Mouse (Mus musculus) frontal cortex, adult 2 months (tissue): ENCODE results near the gene Ptprg. TPM values are rescaled to one million over a fixed set of nuclear protein-coding genes. Genes with fewer than 3 reads are reported as not detected.

Experiments used
- DNase-seq, 2 experiments: peaks; one replicate each; pipeline ENCODE4 v3.0.0; 2022; ENCODE audit warnings: low spot score in 1 of 2; ENCODE audit errors: extremely low spot score in 1 of 2
- polyA plus RNA-seq: library from polyadenylated mRNA; depleted of rRNA; stranded (reverse); fragments of >200 nt; gene quantifications from 2 replicates; pipeline ENCODE4 v1.2.3, GENCODE M21; 2012

The Ptprg gene
- polyA plus RNA-seq, 1 experiment = 37.9 TPM

DNA sequence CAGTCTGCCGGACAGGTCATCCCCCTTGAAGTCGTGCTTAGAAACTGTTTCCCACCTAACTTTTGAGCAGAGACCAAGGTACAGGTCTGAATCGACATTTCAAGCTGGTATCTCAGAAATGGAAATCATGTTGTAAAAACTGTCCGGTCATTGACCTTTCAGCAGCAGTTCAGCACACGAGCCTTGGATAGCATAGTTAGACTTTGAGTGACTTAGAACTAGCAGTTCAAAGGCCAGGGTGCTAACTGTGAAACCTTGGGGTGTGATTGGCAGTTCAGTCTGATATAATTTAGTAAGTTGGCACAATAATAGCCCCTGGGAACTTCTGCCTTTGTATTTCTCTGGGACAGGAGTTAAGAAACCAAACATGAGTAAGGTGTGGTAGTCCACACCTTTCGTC, 312.5 kb downstream of the Ptprg start:
- DNase-seq = no peak

DNA sequence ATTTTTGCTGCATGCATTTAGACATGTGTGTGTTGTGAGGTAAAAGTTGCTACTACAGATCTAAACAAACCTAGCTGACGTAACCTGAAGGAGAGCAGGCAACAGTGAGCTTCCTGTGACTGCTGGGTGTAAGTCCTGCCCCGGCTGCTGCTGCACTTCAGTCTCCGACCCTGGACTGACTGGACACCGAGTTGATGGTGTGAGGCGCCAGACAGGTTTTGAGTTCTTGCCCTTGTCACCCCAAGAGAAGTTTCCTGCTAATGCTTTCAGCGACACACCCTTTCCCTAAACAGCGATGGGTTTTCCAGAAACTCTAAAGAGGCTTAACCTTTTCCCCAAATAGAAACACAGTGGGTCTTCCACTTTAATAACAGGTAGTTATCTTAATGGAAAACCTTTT, 313.1 kb downstream of the Ptprg start:
- DNase-seq = no peak

DNA sequence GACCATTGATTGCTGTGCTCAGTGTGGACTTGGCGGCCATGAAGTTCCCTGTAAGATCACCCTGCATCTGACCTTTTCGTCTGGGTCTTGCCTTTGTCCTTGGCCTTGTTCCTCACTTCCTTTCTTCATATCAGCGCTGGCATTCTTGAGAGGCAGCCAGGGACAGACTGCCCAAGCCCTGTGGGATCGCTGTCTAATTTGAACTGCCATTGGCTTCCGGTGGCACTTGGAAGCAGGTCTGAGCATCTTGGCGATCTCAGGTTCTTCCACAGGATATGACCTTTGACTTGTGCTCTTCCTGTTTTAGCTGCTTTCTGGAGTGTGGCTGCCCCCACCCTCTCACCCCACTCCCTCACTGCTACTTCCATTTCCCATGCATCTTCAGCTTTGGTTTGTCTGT, 315.3 kb downstream of the Ptprg start:
- DNase-seq = no peak

DNA sequence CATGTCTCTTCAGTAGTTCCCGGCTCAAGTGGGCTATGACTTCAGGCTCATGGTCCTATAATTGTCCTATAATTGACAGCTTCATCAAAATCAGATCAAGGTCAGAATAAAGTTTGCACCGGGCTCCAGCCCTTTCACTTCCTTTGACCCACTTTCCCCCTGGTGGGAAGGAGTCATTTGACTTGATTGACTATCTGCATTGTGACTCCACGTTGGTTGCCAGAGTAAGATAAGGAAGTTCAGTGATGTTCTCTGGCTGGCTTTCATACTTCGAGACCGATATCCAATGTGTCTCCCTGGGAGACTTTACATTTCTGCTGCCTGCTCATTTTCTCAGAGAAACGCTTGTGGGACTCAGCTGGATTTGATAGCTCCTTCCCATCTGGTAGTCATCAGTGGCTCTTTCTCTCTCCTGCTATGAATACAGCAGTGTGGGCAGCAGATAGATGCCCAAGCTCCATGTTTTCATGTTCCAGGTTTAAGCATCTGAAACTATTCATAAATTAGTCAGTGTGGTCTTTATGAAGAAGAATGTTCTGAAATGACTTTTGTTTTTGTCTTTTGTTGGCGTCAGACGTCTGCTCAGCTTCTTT, 318.5 kb downstream of the Ptprg start:
- peak in 1 of 2 experiments; percentile 46 for DNase-seq

DNA sequence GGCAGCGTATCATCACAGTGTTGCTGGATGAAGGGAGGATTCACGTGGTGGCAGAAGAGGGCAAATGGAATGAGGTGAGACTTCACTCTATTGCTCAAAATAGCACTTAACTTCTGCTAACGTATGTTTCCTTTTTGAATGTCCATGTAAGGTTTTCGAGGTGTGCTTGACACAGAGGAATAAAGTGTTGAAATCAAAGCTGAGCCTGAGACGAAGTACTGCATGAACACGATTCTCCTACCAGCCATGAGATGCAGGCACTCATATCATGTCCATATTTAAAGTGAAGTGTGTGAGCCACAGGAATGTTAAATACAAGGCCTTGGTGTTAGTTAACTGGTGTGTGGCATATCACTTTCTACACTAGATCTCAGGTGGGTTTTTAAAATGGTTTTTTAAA, 320.9 kb downstream of the Ptprg start:
- no peak for DNase-seq

DNA sequence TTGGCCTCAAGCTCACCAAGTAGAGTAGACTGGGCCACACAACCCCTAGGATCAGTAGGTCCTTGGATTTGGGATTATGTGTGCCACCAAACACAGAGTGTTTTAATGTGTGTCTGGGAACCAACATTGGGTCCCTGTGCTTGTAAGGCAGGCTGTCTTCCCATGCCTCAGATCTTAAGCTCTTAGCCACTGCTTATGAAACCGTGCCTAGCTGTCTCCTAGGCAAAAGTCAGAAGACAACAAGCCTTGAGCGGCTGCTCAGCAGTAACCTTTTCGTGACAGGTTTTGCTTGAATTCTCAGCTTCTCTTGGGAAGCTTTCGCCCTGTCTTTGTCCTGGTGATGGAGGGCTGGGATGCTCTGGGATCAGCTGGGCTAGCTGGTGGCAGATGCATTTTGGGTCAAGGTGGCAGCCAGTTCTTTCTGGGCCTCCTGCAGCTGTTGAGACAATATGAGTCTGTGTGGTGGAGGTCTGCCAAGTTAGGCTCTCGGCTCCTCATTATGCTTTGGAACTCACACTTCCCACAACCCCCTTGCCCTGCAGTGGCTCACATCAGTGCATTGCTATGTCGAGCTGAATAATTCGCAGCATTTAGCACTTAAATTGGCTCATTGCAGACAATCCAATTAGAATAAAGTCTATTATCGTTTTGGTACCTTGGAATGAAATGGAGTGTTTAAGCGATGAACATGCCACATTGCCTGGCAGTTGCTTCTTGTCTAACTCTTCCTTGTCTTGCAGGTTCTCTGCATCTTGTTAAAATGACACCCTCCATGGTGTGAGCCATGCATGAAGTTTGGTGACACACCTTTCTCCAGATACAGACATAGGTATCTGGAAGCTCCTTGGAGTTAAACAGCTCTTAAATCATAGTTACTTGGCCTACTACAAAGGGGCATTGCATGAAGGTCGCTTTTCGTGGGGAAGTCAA, 321.9 kb downstream of the Ptprg start:
- peak; percentile 61 to 65 for DNase-seq

DNA sequence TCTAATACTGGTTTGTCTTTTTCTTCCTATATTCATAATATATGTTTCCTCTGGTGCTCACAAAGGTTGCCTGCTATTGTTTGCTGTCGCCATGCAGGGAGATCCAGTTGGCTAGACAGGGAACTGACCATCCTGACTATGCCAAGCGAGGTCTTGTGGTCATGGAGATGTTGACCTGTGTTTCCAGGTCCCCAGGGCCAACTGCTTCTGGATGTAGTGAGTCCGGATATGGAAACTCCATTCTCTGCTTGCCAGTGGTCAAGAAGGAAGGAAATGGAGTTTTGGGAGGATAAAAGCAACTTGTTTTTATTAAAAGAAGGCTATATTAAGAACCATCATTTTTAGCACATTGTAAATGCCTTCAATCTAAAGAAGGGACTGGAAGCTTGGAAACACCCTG, 327.8 kb downstream of the Ptprg start:
- no peak for DNase-seq

DNA sequence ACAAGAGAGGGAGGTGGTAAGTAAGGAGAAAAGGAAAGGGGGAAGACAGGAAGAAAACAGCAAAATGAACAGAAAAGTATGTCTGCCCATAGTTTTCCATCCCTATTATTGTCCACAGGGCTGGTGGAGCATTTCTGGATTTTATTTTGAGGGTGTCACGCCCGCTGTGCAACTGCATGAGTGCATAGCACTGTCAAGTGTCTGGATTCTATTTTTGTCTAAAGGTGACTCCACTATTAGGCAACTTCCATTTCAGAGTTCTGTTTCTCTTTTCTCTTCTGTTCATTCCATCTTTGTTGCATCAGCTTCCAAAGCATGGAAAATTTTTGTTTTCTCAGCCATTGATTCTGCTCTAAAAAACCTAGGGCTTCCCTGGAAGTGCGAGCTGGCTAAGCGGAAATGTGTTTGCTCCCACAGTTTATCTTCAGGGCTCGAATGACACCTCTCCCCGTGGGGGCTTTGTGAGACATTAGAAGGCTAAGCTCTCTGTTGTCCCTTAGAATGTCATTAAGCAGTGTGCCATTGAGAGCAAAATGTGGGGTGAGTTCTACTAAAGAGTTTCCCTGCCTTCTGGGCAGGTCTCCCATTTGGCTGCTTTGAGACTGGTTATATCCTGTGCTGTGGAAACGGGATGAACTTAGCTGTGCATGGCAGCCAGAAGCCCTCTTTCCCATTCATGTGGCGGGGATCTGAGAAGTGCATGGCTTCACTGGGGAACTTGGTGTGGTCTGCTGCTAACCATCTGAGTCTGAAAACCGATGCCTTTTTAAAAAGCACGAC, 330.0 kb downstream of the Ptprg start:
- DNase-seq = peak in 1 of 2 experiments; percentile 33

DNA sequence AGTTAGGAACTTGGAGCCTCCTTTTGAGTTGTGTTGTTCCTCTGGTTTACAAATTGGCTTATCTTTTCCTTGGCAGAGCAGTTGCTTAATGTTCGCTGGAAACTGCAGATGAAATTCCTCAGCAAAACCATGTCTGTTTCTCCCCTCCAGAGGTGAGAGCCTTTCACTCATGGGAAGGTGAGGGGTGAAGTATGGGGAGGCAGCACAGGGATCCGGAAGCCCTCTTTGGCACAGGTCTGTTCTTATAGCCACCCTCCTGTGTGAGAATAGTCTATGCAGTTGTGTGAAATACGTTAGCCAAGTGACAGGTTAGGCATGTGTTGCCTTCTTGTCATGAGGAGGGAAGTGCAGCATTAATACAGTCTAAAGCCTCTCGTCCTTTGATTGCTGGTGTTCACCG, 330.7 kb downstream of the Ptprg start:
- DNase-seq = no peak

DNA sequence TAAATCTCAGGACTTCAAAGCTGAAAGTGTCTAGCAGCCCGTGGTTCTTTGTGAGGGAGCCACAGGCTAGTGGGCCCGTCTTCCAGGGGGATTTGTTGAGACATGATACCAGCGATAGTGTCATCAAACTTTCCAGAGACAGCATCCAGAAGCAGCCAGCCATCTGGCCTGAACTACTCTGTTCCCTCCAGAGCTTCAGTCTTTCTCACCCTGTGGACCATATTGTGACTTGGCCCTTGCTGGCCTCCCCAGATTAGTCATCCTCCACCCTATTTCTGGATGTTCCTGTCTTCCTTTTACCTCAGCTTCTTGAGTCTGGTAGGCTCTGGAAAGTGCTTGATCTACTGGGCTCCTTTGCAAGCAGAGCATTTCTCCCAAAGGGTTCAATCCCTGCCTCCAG, 333.1 kb downstream of the Ptprg start:
- DNase-seq = peak in 1 of 2 experiments; percentile 25

DNA sequence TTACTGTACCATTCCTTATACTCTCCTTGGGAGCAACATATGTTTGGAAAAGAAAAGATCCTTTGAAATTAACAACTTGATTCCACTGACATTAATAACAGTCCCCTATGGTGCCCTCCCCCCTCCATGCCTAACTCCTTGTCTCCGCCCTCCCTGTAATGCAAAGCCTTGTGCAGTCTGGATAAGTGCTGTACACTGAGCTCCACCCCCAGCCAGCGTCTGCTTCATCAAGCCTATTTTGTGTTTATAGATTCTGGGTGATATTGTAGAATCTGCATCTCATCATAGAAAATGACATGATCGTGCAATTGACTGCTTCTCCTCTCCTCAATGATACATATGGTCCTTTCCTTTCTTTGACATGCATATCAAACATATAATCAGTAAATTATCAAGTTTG, 337.6 kb downstream of the Ptprg start:
- no peak for DNase-seq

DNA sequence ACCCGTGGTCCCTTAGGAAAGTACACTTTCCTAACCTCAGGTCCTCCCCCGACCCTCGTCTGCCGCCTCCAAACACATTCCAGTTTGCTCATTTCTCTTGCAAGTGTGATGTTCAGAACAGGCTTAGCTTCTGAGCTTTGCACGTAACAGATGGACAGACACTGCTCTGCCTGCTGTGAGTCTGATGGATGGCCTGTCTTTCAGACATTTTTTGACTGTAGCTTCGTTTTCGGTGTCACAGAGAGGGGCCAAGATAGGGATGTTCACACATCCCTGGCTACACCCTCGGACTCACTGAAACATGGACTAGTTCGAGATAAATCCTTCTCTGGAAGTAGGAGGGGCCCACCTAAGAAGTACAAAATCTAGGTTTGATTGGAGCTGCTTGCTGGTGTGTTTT, 339.3 kb downstream of the Ptprg start:
- DNase-seq = no peak

DNA sequence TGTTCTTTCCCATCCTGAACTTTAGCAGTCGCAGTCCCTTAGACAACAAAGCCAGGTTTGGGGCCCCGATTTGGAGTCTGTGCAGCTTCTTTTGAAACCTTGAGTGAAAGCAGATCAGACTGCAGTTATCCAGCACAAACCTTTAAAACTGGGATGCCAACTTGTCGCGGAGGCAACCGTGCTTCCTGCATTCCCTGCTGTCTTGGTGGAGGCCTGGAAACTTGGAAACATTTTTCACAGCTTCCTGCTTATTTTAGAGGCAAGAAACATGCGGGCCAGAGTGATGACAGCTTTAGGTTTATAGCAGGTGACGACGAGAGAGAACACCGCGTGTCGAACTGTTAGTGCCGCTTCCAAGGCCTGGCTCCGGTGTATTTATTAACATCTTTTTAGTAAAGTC, 342.2 kb downstream of the Ptprg start:
- DNase-seq = peak; percentile 65 to 75

DNA sequence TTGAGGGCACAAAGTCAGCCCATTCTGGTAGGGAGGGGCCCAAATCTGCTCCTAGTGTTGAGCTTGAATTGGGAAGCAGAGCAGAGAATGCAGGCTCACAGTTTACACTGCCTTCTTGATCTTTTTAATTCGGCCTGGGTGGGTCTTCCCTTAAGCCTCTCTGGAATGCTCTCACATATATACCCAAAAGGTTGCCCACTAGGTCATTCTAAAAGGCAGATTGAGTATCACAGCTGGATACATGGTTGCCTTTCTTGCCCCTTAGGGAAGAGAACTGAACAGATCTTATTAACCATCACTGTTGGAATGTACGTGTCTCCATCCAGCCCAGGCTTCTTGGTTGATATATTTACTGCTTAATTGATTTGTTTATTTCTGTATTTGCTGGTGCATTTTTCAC, 349.5 kb downstream of the Ptprg start:
- DNase-seq = no peak

DNA sequence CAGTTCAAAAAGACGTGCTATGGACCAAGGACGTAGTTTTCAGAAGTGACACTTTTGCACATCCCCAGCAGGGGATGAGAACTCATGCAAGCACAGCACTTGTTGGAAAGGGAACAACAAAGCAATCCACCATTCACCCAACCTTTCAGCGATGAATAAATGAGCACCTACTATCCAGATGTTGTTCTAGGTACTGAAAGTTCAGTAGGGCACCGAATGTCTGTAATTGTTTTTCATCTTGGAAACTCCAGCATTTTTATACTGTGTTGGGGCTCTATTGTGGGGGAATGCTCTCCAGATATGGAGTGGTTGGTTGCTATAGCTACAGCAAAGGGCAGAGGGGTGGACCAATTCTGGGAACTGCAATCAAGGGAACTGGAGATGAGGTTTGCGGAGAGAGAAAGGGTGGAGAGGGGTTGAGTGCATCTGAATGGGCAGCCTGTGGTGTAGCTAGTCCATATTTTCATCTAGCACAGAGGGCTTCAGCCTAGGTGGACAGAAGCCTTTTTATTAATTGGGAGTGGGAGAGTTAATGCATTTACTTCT, 352.9 kb downstream of the Ptprg start:
- DNase-seq = no peak

DNA sequence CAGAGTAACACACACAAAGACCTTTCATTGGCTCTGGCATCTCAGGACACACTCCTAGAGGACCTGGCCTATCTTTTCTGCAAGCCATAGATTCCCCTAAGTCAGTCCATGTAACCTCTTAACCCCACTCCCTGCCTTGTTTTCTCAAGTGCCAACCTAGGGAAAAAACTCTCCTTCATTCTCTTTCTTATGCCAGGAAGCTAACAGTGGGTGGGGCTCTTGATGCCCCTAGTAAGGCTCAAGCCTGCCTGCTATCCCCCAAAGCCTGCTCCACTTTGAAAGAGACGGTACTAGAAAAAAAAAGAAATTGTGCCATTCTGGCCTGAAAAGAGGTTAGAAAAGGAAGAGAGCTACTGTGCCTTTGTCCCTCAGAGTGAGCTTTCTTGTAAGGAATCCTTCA, 358.9 kb downstream of the Ptprg start:
- DNase-seq = no peak

DNA sequence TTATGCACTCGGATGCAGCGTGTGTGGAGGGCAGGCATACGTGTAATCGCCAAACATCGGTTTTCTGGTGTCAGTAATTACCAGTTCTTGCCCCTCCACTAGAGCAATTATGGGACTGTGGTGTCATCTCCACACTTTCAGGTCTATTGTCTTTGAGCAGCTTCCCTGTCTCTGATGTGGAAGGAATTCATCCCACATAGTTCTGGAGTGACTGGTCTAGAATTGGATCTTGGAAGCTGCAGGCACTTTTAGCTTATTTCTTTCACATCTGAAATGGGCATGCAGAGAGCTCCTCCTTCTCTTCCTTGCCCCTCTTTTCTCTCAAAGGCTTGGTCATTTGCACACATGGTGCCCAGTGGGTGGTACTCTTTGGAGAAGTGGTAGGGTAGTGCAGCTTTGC, 363.9 kb downstream of the Ptprg start:
- no peak for DNase-seq

DNA sequence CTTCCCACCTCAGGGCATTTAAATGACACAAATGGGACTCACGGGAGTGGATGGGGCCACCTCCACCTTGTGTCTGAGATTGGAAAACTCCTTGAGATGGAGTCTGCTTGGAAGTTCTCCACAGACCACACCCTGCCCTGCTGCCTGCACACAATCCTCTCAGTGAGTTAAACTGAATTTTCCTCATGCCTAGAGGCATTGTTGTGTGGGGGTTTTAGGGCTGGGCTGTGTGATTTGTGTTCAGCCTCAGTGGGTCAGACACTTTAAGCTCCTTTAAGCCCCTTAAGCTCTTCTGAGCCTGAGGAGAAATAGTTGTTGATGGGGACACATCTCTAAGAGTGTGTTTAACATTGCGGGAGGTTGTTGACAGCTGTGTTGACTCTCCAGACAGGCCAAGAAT, 375.2 kb downstream of the Ptprg start:
- DNase-seq = no peak

DNA sequence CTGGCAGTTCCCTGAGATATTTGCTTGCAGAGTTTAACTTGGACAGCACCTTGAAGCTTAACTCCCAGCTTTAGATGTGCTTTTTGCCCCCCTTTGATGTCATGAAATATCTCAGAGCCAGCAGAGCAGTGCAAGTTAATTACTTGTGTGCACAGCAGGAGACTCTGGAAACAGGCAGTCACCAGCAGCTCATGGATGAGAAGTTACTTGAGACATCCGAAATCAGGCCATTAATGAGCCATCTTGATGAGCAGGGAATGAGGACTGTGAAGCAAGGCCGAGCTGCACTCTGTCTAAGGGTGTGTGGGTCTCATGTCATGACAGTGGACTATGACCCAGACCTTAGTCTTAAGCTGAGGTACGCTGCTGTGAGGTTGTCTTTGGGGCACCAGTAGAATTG, 379.2 kb downstream of the Ptprg start:
- no peak for DNase-seq

DNA sequence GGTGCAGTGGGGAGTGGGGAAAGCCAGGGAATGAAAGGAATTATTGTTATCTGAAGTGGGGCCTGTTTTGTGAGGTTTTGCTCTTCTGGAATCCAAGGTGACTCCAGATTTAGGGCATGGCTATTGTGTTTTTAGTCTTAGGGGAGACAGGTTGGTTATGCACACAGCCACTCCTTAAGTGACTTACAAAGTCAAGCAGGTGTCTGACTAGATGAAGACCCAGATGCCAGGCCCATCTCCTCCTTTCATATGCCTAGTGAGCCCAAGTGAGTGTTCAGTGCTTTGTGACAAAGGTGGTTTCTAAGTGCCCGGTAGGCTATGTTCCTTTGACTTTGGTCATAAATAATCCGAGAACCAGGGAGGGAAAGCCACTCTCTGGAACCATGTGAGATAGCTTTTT, 381.2 kb downstream of the Ptprg start:
- no peak for DNase-seq

DNA sequence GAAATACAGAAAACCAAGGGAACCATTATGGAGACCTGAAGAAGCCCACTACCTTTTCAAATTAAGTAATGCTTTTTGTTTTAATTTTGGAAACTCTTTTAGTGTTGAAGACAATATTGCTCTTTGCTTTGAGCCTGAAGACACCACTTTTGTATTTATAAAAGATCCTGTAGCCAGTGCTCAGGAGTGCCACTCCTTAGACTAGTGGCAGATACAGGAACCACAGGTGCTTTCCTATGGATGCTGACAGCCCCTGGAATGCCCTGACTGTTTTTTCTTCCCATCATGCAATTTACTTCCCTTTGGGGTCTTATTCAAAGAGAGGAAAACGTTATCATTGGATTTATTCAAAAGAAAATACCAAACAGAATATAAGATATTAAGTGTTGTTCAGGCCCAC, 381.9 kb downstream of the Ptprg start:
- DNase-seq = no peak
